Mouse (Mus musculus): ENCODE data around the gene Dll4. TPM values are rescaled to one million over a fixed set of nuclear protein-coding genes. Genes with fewer than 3 reads are reported as not detected.

Dll4 gene
- total and polyA plus RNA-seq, 3 experiments = 0.12 to 0.13 TPM; not detected in 1

- H3K27ac ChIP-seq (ENCODE audit: insufficient read depth, low read depth) = no peak overlapping the region
- peaks cover 20 to 67% of the 10 kb centered on the region in 2 experiments for H3K4me1 ChIP-seq (ENCODE audit: control insufficient read depth in 1 of 2, insufficient read depth in 2 of 2)
- dilution Hi-C loops (cut with MboI; ENCODE audit: extremely low pct_ligation_motif_present, extremely low pct_unique_long_range_greater_than_20kb, low sequenced_read_pairs) = no loop called here
- DNase-seq (ENCODE audit: extremely low read depth) = no peak
- TF ChIP-seq MEF2A (IDR thresholded peaks at IDR 0.05; ENCODE audit: borderline replicate concordance, low read depth, low read length) (no peak), POLR2AphosphoS2 (IDR thresholded peaks at IDR 0.05; ENCODE audit: low read depth, low read length) (no peak), SIN3A (IDR thresholded peaks at IDR 0.05; ENCODE audit: low read length) (no peak), MAZ (IDR thresholded peaks at IDR 0.05; ENCODE audit: low read depth, low read length) (no peak), MYC (IDR thresholded peaks at IDR 0.05; ENCODE audit: low read depth, low read length) (no peak), SMC3 (IDR thresholded peaks at IDR 0.05; ENCODE audit: low read depth, low read length) (no peak), ETS1 (conservative IDR thresholded peaks at IDR 0.05; ENCODE audit: low read depth, low read length) (no peak), ZMIZ1 (IDR thresholded peaks at IDR 0.05; ENCODE audit: low read depth, low read length) (no peak), MXI1 (IDR thresholded peaks at IDR 0.05; ENCODE audit: low read depth, low read length) (no peak), USF1 (IDR thresholded peaks at IDR 0.05; ENCODE audit: low read depth, low read length) (no peak), MAX (IDR thresholded peaks at IDR 0.05; ENCODE audit: low read length) (no peak), JUN (IDR thresholded peaks at IDR 0.05; ENCODE audit: insufficient read depth, low read depth, low read length) (no peak), TBP (conservative IDR thresholded peaks at IDR 0.05; ENCODE audit: low read depth, low read length) (no peak), UBTF (IDR thresholded peaks at IDR 0.05; ENCODE audit: low read depth, low read length) (no peak), RCOR1 (conservative IDR thresholded peaks at IDR 0.05; ENCODE audit: low read depth, low read length) (no peak), RAD21 (IDR thresholded peaks at IDR 0.05; ENCODE audit: low read depth, low read length) (no peak), ELF1 (IDR thresholded peaks at IDR 0.05; ENCODE audit: low read depth, low read length) (no peak)
- H3K79me2 ChIP-seq (replicated peaks; ENCODE audit: control insufficient read depth, extremely low read depth, insufficient read depth, poor library complexity, severe bottlenecking) = no peaks in the 10 kb centered on the region
- H3K4me3 ChIP-seq (replicated peaks in 1 of 3; ENCODE audit: low read depth in 2 of 3, low read length in 2 of 3, poor library complexity in 1 of 3) = no peak overlapping the region
- no peaks in the 10 kb centered on the region for H3K27me3 ChIP-seq (replicated peaks)
- in situ Hi-C loops (cut with MboI; ENCODE audit: low pct_ligation_motif_present, low pct_unique_long_range_greater_than_20kb, low sequenced_read_pairs) = no loop called here
- peaks cover 10 to 24% of the 10 kb centered on the region in 2 experiments for H3K36me3 ChIP-seq (replicated peaks in 1 of 2; ENCODE audit: control insufficient read depth in 1 of 2, insufficient read depth in 1 of 2, low read length in 1 of 2)
- no peaks in the 10 kb centered on the region for H3K9me3 ChIP-seq (replicated peaks; ENCODE audit: low read length)
- no peak overlapping the region for H3K4me2 ChIP-seq (ENCODE audit: insufficient read depth, low read depth, poor library complexity, severe bottlenecking)
- no peak overlapping the region for H3K9ac ChIP-seq (ENCODE audit: insufficient read depth, low read depth)
Observed at GRCm38 (mm10) chr2:119302876-119303275, 22.7 kb upstream of the Dll4 start.

GRCm38 (mm10) chr2:119304391-119304790, 21.2 kb upstream of the Dll4 start:
- no peaks in the 10 kb centered on the region for H3K9me3 ChIP-seq (replicated peaks; ENCODE audit: low read length)
- H3K36me3 ChIP-seq (replicated peaks in 1 of 2; ENCODE audit: control insufficient read depth in 1 of 2, insufficient read depth in 1 of 2, low read length in 1 of 2) = peaks cover 0 to 9% of the 10 kb centered on the region in 2 experiments
- H3K27me3 ChIP-seq (replicated peaks) = no peaks in the 10 kb centered on the region
- in situ Hi-C loops (cut with MboI; ENCODE audit: low pct_ligation_motif_present, low pct_unique_long_range_greater_than_20kb, low sequenced_read_pairs) = no loop called here
- peaks cover 20 to 56% of the 10 kb centered on the region in 2 experiments for H3K4me1 ChIP-seq (ENCODE audit: control insufficient read depth in 1 of 2, insufficient read depth in 2 of 2)
- H3K4me2 ChIP-seq (ENCODE audit: insufficient read depth, low read depth, poor library complexity, severe bottlenecking) = no peak overlapping the region
- dilution Hi-C loops (cut with MboI; ENCODE audit: extremely low pct_ligation_motif_present, extremely low pct_unique_long_range_greater_than_20kb, low sequenced_read_pairs) = no loop called here
- no peaks in the 10 kb centered on the region for H3K79me2 ChIP-seq (replicated peaks; ENCODE audit: control insufficient read depth, extremely low read depth, insufficient read depth, poor library complexity, severe bottlenecking)
- no peak for TF ChIP-seq MXI1 (IDR thresholded peaks at IDR 0.05; ENCODE audit: low read depth, low read length)
- no peak for TF ChIP-seq BHLHE40 (IDR thresholded peaks at IDR 0.05; ENCODE audit: low read depth, low read length)
- TF ChIP-seq IRF4 (IDR thresholded peaks at IDR 0.05; ENCODE audit: low read depth, low read length) = no peak
- no peak for TF ChIP-seq SIN3A (IDR thresholded peaks at IDR 0.05; ENCODE audit: low read length)
- no peak overlapping the region for H3K9ac ChIP-seq (ENCODE audit: insufficient read depth, low read depth)
- DNase-seq (ENCODE audit: extremely low read depth) = no peak
- no peak overlapping the region for H3K4me3 ChIP-seq (replicated peaks in 1 of 3; ENCODE audit: low read depth in 2 of 3, low read length in 2 of 3, poor library complexity in 1 of 3)
- H3K27ac ChIP-seq (ENCODE audit: insufficient read depth, low read depth) = no peak overlapping the region
